Mouse (Mus musculus) kidney, postnatal 0 days (tissue): ENCODE data around the gene Rpl36a. TPM values are rescaled to one million over a fixed set of nuclear protein-coding genes. Genes with fewer than 3 reads are reported as not detected.

Experiments
- ATAC-seq: fragments of 200-750 bp; cut with Nextera tagmentation; replicated peaks from 2 replicates; pipeline ENCODE4 v1.8.0; 2017; ENCODE audit warnings: low read depth, moderate number of reproducible peaks, moderate TSS enrichment, moderate library complexity; ENCODE audit not compliant: low FRiP score
- DNase-seq: peaks from one replicate; pipeline ENCODE4 v3.0.0-alpha.2; 2016; ENCODE audit warnings: low spot score
- H3K27ac ChIP-seq: fragments of 300-500 bp; sonication (generic); 2 replicates; pipeline ENCODE4 v1.5.1; 2014; ENCODE audit warnings: mild to moderate bottlenecking
- H3K27me3 ChIP-seq: fragments of 300-500 bp; sonication (generic); 2 replicates; pipeline ENCODE4 v1.6.1; 2014; ENCODE audit warnings: low read length, mixed read lengths; ENCODE audit not compliant: insufficient read depth
- H3K36me3 ChIP-seq: fragments of 300-500 bp; sonication (generic); 2 replicates; pipeline ENCODE4 v1.6.1; 2014; ENCODE audit warnings: low read length, mixed read lengths; ENCODE audit not compliant: insufficient read depth
- H3K4me1 ChIP-seq: fragments of 300-500 bp; sonication (generic); replicated peaks from 2 replicates; pipeline ENCODE4 v1.6.1; 2014; ENCODE audit warnings: antibody characterized with exemption, low read length, mixed read lengths; ENCODE audit not compliant: insufficient read depth
- H3K4me2 ChIP-seq: fragments of 300-500 bp; sonication (generic); 2 replicates; pipeline ENCODE4 v1.6.1; 2014; ENCODE audit warnings: mild to moderate bottlenecking, low read length, moderate library complexity, mixed read lengths
- H3K4me3 ChIP-seq: fragments of 300-500 bp; sonication (generic); replicated peaks from 2 replicates; pipeline ENCODE4 v1.5.1; 2014; ENCODE audit warnings: low read depth, low read length
- H3K9ac ChIP-seq: fragments of 300-500 bp; sonication (generic); 2 replicates; pipeline ENCODE4 v1.6.1; 2014; ENCODE audit warnings: low read depth, low read length
- H3K9me3 ChIP-seq: fragments of 300-500 bp; sonication (generic); replicated peaks from 2 replicates; pipeline ENCODE4 v1.6.1; 2016; ENCODE audit warnings: low read length, inconsistent platforms, mixed read lengths
- CTCF ChIP-seq: IDR thresholded peaks from 2 replicates; pipeline ENCODE4 v1.5.1; 2016; ENCODE audit warnings: antibody characterized with exemption, low read depth, mild to moderate bottlenecking, moderate library complexity
- WGBS: fragments of 180-500 bp; shearing (Covaris S2); extraction: QIAGEN DNeasy Blood & Tissue Kit; methylation state at CpG from one replicate; pipeline ENCODE4 v1.1.7; 2014; 5-methylcytosine and 5-hydroxymethylcytosine counted together
- polyA plus RNA-seq: library from polyadenylated mRNA; unstranded; fragments of >200 nt; fragmentation: Nextera tagmentation; extraction: Ambion mirVana; gene quantifications from 2 replicates; pipeline ENCODE4 v1.2.1, GENCODE M21; 2015

Gene Rpl36a
- polyA plus RNA-seq, 1 experiment from 2014 or later: 613 TPM

DNA sequence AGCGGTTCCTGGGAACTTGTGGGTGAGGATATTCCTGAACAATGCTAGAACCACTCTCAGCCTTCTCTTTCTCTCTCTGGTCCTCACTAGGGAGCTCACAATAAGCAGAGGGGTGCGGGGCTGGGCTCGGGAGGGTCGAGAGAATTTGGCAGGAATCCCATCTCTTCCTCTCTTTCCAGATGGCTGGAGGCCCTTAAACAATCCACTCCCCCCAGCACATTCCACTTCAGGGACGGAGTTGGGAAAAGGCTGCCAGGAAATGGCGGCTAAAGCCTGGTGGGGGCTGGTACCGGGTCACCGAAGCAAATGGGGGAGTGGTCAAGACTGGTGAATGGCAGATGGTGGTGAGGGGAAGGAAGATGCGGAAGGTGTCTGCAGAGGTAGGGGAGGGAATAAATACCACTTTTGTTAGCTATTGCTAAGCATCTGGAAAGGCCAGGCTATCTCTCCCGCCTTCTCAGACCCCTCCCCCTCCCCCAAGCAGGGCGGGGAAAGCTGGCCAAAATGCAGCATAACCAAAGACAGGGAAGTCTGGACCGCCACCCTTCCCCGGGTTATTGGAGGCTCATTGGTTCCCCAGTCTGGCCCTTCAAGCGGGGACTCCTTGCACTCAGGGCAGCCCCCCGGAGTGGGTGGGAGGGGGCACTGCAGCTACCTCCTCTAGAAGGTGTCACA lies 27.0 kb downstream of the Rpl36a start:
- Histone ChIP-seq H3K27me3 (peaks cover 1% of the 10 kb centered on the region; the same call in 1 of the 2 replicates), H3K4me2 (peak overlapping the region; percentile 46), H3K36me3 (no peaks in the 10 kb centered on the region), H3K27ac (peak overlapping the region; percentile 82), H3K9ac (0 out of 2 replicates have a peak overlapping the region, but pooled peaks have one; percentile 1), H3K9me3 (no peaks in the 10 kb centered on the region), H3K4me1 (no peaks in the 10 kb centered on the region), H3K4me3 (peak overlapping the region; percentile 23; the same call in 1 of the 2 replicates)
- 23% methylated on average over 14 of the region's 15 CpGs for WGBS
- DNase-seq (peak; percentile 90), ATAC-seq (peak; percentile 89)
- no peak for TF ChIP-seq CTCF

GRCm38 (mm10) chrX:134614306-134614705 lies 28.9 kb downstream of the Rpl36a start:
- no peak overlapping the region for H3K4me2 ChIP-seq
- DNase-seq: no peak
- H3K4me3 ChIP-seq: no peak overlapping the region
- 49% methylated on average over 2 of the region's 2 CpGs for WGBS
- H3K36me3 ChIP-seq: no peaks in the 10 kb centered on the region
- H3K9me3 ChIP-seq: no peaks in the 10 kb centered on the region
- no peak overlapping the region for H3K27ac ChIP-seq
- TF ChIP-seq CTCF: peak; percentile 39; the same call in 1 of the 2 replicates
- no peaks in the 10 kb centered on the region for H3K4me1 ChIP-seq
- H3K27me3 ChIP-seq: peaks cover 3% of the 10 kb centered on the region; the same call in 1 of the 2 replicates
- H3K9ac ChIP-seq: no peak overlapping the region
- ATAC-seq: no peak

DNA sequence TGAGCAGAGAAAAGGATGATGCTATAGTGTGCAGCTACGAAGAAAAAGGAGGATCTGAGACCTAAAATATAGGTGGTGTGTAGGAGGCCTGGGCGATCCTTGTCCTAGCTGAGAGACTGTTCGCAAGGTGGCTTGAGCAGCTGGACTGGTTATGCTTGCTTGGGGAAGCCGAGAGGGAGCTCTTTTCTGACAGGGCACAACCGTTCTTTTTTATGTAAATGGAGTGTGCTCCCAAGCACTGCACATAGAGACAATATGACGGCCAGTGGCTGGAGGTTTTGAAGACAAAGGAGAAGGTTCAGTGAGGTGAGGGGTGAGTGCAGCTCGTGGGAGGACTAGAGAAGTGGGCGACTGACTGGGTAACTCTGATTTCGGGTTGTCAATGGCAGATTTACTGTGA lies 34.2 kb downstream of the Rpl36a start:
- Histone ChIP-seq H3K9ac (no peak overlapping the region), H3K4me3 (no peak overlapping the region), H3K4me2 (no peak overlapping the region), H3K4me1 (no peaks in the 10 kb centered on the region), H3K27me3 (peaks cover 3% of the 10 kb centered on the region), H3K36me3 (no peaks in the 10 kb centered on the region), H3K9me3 (no peaks in the 10 kb centered on the region), H3K27ac (no peak overlapping the region)
- ATAC-seq (no peak), DNase-seq (no peak)
- TF ChIP-seq CTCF: no peak
- 55% methylated on average over 9 of the region's 9 CpGs for WGBS

GRCm38 (mm10) chrX:134620254-134620865 lies 34.9 kb downstream of the Rpl36a start:
- H3K9me3 ChIP-seq: no peaks in the 10 kb centered on the region
- no peaks in the 10 kb centered on the region for H3K36me3 ChIP-seq
- no peak overlapping the region for H3K4me3 ChIP-seq
- TF ChIP-seq CTCF: no peak
- H3K4me1 ChIP-seq: no peaks in the 10 kb centered on the region
- H3K4me2 ChIP-seq: no peak overlapping the region
- peaks cover 3% of the 10 kb centered on the region for H3K27me3 ChIP-seq
- 65% methylated on average over 8 of the region's 8 CpGs for WGBS
- H3K27ac ChIP-seq: no peak overlapping the region
- no peak overlapping the region for H3K9ac ChIP-seq
- ATAC-seq (no peak), DNase-seq (no peak)

GRCm38 (mm10) chrX:134621685-134622084 lies 36.2 kb downstream of the Rpl36a start:
- no peaks in the 10 kb centered on the region for H3K4me1 ChIP-seq
- ATAC-seq (no peak), DNase-seq (no peak)
- H3K4me3 ChIP-seq: no peak overlapping the region
- H3K36me3 ChIP-seq: no peaks in the 10 kb centered on the region
- H3K4me2 ChIP-seq: no peak overlapping the region
- TF ChIP-seq CTCF: no peak
- H3K9me3 ChIP-seq: no peaks in the 10 kb centered on the region
- H3K27me3 ChIP-seq: peaks cover 3% of the 10 kb centered on the region
- H3K9ac ChIP-seq: no peak overlapping the region
- H3K27ac ChIP-seq: no peak overlapping the region
- 75% methylated on average over 3 of the region's 3 CpGs for WGBS

DNA sequence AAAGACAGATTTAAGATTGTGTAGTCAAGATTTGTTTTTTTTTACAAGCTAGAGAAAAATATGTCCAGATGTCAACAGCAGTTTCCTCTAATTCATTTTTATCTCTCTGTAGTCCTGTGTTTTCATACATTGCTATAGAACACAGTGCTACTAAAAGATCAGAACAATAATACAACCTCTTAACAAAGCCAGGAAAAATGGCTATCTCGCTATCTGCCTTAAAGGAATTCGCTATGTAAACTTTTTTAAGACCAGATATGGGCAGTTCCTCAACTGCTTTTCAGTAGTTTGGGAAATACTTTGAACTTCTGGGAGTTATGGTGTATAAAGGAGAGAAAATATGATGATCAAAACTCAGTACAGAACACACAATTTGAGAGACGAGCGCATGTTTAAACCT lies 37.9 kb downstream of the Rpl36a start:
- H3K36me3 ChIP-seq: no peaks in the 10 kb centered on the region
- no peaks in the 10 kb centered on the region for H3K4me1 ChIP-seq
- H3K27me3 ChIP-seq: no peaks in the 10 kb centered on the region; the same call in 1 of the 2 replicates
- no peak overlapping the region for H3K4me2 ChIP-seq
- 71% methylated on average over 4 of the region's 4 CpGs for WGBS
- ATAC-seq (no peak), DNase-seq (peak; percentile 31)
- no peak for TF ChIP-seq CTCF
- no peak overlapping the region for H3K4me3 ChIP-seq
- H3K9me3 ChIP-seq: no peaks in the 10 kb centered on the region
- no peak overlapping the region for H3K27ac ChIP-seq
- no peak overlapping the region for H3K9ac ChIP-seq
